Mouse (Mus musculus) gastrocnemius, adult 8-10 months (tissue): ENCODE results near the gene Tent4b. TPM values are rescaled to one million over a fixed set of nuclear protein-coding genes. Genes with fewer than 3 reads are reported as not detected.
"Not testable (repeated sequence)": the region's sequence is repeated elsewhere in the genome, so short reads cannot be mapped to it uniquely, and the experiment has no call there.

Experiments used
- DNase-seq, 2 experiments: peaks; one replicate each; pipeline ENCODE4 v3.0.0; 2022; ENCODE audit warnings: low spot score in 2 of 2
- total RNA-seq, 4 experiments: library from RNA; stranded (reverse); gene quantifications; 2 replicates each; pipeline ENCODE4 v1.2.4; 2022

Tent4b gene
- 10 to 100 TPM; 12.1 to 16.0 (median 13.5) TPM for total RNA-seq

- DNase-seq: peak; percentile 93 to 94
Observed at GRCm38 (mm10) chr8:88198945-88199571, at the start of gene Tent4b. TSS of gene Tent4b (plus strand) at chr8:88199213.

GRCm38 (mm10) chr8:88150910-88151371 lies 48.1 kb upstream of the Tent4b start:
- no peak for DNase-seq

GRCm38 (mm10) chr8:88160237-88160995 lies 38.6 kb upstream of the Tent4b start:
- no peak for DNase-seq

- peak; percentile 39 to 60 for DNase-seq
Observed at GRCm38 (mm10) chr8:88161439-88161838, 37.6 kb upstream of the Tent4b start.

- no peak for DNase-seq
Observed at GRCm38 (mm10) chr8:88175264-88175663, 23.7 kb upstream of the Tent4b start.

- DNase-seq: no peak
Observed at GRCm38 (mm10) chr8:88177291-88177690, 21.7 kb upstream of the Tent4b start.

GRCm38 (mm10) chr8:88183121-88183520 lies 15.9 kb upstream of the Tent4b start:
- no peak for DNase-seq

GRCm38 (mm10) chr8:88184914-88185313 lies 14.1 kb upstream of the Tent4b start:
- DNase-seq: no peak

- no peak for DNase-seq
Observed at GRCm38 (mm10) chr8:88185716-88186115, 13.3 kb upstream of the Tent4b start.

- no peak for DNase-seq
Observed at GRCm38 (mm10) chr8:88197328-88197727, 1.7 kb upstream of the Tent4b start.

- DNase-seq: peak in 1 of 2 experiments; percentile 11
Observed at GRCm38 (mm10) chr8:88198551-88198944, 465 bp upstream of the Tent4b start.

- peak; percentile 8 to 22 for DNase-seq
Observed at GRCm38 (mm10) chr8:88199700-88200601, 938 bp downstream of the Tent4b start.

- DNase-seq: no peak
Observed at GRCm38 (mm10) chr8:88200724-88201495, 1.9 kb downstream of the Tent4b start.

GRCm38 (mm10) chr8:88201641-88202040 lies 2.6 kb downstream of the Tent4b start:
- no peak for DNase-seq

GRCm38 (mm10) chr8:88206016-88206415 lies 7.0 kb downstream of the Tent4b start:
- DNase-seq: no peak

GRCm38 (mm10) chr8:88207121-88207821 lies 8.3 kb downstream of the Tent4b start:
- DNase-seq: no peak

GRCm38 (mm10) chr8:88209930-88210827 lies 11.2 kb downstream of the Tent4b start:
- DNase-seq: not testable (repeated sequence)

- DNase-seq: no peak
Observed at GRCm38 (mm10) chr8:88221353-88221752, 22.3 kb downstream of the Tent4b start.

- DNase-seq: no peak
Observed at GRCm38 (mm10) chr8:88225358-88225757, 26.3 kb downstream of the Tent4b start.
